Mouse (Mus musculus): ENCODE data around the gene Vnn1. TPM values are rescaled to one million over a fixed set of nuclear protein-coding genes. Genes with fewer than 3 reads are reported as not detected.
A peak's percentile ranks its signal among the peaks of the same experiment; 100 is the strongest.

Gene Vnn1
- polyA plus RNA-seq, 1 experiment from 2014 or later: 0.43 TPM

DNA sequence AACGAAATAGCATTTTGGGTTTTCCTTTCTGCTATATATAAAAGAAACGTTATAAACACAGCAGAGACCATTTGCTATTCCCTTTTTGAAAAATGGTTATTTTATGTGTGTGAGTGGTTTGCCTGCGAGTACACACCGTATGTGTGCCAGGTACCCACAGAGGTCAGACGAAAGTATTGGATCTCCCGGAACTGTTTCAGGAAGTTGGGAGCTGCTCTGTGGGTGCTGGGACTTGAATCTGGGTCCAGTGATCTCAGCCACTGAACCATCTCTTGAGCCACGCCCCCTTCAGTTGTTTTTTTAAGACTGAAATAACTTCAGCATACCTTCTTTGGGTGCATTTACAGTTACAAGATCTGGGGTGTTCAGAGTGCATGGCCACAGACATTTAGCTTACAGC, 888 bp downstream of the Vnn1 start:
- H3K27ac ChIP-seq (ENCODE audit: low read length): no peak overlapping the region
- H3K4me1 ChIP-seq (ENCODE audit: control insufficient read depth, insufficient read depth, low read length): no peaks in the 10 kb centered on the region
- ATAC-seq: no peak
- no peak overlapping the region for H3K9ac ChIP-seq (ENCODE audit: low read depth, low read length)
- WGBS: 85% methylated on average over 7 of the region's 7 CpGs
- no peaks in the 10 kb centered on the region for H3K9me3 ChIP-seq (replicated peaks; ENCODE audit: control insufficient read depth, low read length, poor library complexity, severe bottlenecking)
- no peak overlapping the region for H3K4me2 ChIP-seq (ENCODE audit: low read length)
- no peaks in the 10 kb centered on the region for H3K36me3 ChIP-seq (ENCODE audit: control insufficient read depth, insufficient read depth, low read length)
- no peaks in the 10 kb centered on the region for H3K27me3 ChIP-seq (ENCODE audit: control insufficient read depth, insufficient read depth, low read depth, low read length)
- H3K4me3 ChIP-seq (ENCODE audit: low read depth, low read length): no peak overlapping the region

DNA sequence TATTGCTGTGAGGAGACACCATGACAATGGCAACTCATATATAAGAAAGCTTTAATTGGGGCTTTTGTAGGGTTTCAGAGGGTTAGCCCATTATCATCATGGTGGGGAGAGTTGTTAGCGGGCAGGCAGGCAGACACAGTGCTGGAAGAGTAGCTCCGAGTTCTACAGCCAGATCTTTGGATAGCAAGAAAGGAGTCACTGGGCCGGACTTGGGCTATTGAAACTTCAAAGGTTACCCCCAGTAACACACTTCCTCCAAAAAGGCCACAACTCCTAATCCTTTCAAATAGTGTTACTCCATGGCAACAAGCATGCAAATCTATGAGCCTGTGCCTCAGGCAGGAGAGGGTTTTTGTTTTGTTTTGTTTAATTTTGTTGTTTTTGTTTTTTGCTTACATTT, 6.6 kb downstream of the Vnn1 start:
- Histone ChIP-seq H3K36me3 (ENCODE audit: control insufficient read depth, insufficient read depth, low read length) (no peaks in the 10 kb centered on the region), H3K27ac (ENCODE audit: low read length) (no peak overlapping the region), H3K4me2 (ENCODE audit: low read length) (no peak overlapping the region), H3K9ac (ENCODE audit: low read depth, low read length) (no peak overlapping the region), H3K4me3 (ENCODE audit: low read depth, low read length) (no peak overlapping the region), H3K4me1 (ENCODE audit: control insufficient read depth, insufficient read depth, low read length) (no peaks in the 10 kb centered on the region), H3K27me3 (ENCODE audit: control insufficient read depth, insufficient read depth, low read depth, low read length) (no peaks in the 10 kb centered on the region), H3K9me3 (replicated peaks; ENCODE audit: control insufficient read depth, low read length, poor library complexity, severe bottlenecking) (no peaks in the 10 kb centered on the region)
- 19% methylated on average over 3 of the region's 3 CpGs for WGBS
- peak; percentile 56; the same call in 1 of the 2 replicates for ATAC-seq

DNA sequence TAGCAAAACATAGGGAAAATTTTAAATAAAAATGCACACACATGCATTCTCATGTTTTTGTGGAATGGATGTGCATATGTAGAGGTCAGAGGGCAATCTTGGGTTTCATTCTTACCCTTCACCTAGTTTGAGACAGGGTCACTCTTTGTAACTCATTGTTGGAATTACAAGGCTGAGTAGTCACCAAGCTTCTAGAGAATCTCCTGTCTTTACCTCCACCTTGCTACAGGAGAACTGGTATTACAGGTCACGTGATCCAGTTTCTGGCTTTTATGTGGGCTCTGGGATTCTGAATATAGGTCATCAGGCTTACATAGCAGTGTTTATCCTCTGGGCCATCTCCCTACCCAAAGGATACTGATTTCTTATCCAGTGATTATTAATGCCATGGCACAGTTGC, 11.2 kb downstream of the Vnn1 start:
- 90% methylated on average over 1 of the region's 1 CpGs for WGBS
- no peaks in the 10 kb centered on the region for H3K4me1 ChIP-seq (ENCODE audit: control insufficient read depth, insufficient read depth, low read length)
- H3K9me3 ChIP-seq (replicated peaks; ENCODE audit: control insufficient read depth, low read length, poor library complexity, severe bottlenecking): no peaks in the 10 kb centered on the region
- no peak overlapping the region for H3K27ac ChIP-seq (ENCODE audit: low read length)
- no peak for ATAC-seq
- no peak overlapping the region for H3K9ac ChIP-seq (ENCODE audit: low read depth, low read length)
- H3K36me3 ChIP-seq (ENCODE audit: control insufficient read depth, insufficient read depth, low read length): no peaks in the 10 kb centered on the region
- no peak overlapping the region for H3K4me3 ChIP-seq (ENCODE audit: low read depth, low read length)
- no peaks in the 10 kb centered on the region for H3K27me3 ChIP-seq (ENCODE audit: control insufficient read depth, insufficient read depth, low read depth, low read length)
- H3K4me2 ChIP-seq (ENCODE audit: low read length): no peak overlapping the region

DNA sequence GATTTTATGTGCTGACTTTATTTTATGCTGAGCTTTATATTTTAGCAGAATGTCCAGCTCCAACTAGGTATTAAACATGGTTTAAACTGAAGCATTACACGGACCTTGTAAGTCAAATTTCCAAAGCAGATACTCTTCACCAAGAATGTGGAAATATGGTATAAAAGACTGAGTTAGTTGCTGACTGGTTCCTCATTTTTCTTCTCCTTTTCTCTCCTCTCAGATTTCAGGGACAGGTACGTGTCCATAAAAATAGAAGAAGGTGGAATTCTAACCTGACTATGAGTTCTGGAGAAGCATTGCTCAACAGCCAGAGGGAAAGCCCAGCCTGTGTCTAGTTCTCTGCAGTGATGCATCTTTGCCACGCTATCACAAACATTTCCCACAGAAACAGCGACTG, 25.6 kb downstream of the Vnn1 start, which contains the start of gene Taar1:
Gene Taar1 (plus strand): TSS at position 301 of the 400 bp plus-strand sequence.
- no peak within 1 kb of the TSS for H3K4me3 ChIP-seq (ENCODE audit: low read depth, low read length)
- 84% methylated on average over 4 of the region's 4 CpGs for WGBS
- H3K27me3 ChIP-seq (ENCODE audit: control insufficient read depth, insufficient read depth, low read depth, low read length): no peaks in the 10 kb centered on the region
- H3K9ac ChIP-seq (ENCODE audit: low read depth, low read length): no peak within 1 kb of the TSS
- no peak within 1 kb of the TSS for H3K27ac ChIP-seq (ENCODE audit: low read length)
- ATAC-seq: no peak
- H3K9me3 ChIP-seq (replicated peaks; ENCODE audit: control insufficient read depth, low read length, poor library complexity, severe bottlenecking): no peaks in the 10 kb centered on the region
- no peaks in the 10 kb centered on the region for H3K4me1 ChIP-seq (ENCODE audit: control insufficient read depth, insufficient read depth, low read length)
- H3K36me3 ChIP-seq (ENCODE audit: control insufficient read depth, insufficient read depth, low read length): no peaks in the 10 kb centered on the region
- no peak within 1 kb of the TSS for H3K4me2 ChIP-seq (ENCODE audit: low read length)

DNA sequence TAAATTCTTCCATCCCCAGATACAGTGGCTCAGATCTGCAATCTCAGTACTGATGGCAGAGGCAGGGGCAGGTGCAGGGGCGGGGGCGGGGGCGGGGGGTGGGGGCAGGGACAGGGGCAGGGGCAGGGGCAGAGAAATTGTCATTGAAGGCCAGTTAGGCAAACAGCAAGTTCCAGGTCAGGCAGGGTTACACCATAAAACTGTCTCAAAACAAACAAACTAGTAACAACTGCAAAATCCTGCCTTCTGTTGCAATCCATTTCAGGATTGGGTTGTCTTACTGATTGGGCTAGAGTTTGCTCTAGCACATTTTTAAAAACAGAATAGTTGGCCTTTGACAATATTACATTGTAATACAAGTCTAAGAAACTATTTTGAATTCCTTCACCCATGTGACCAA, 28.0 kb downstream of the Vnn1 start:
- no peaks in the 10 kb centered on the region for H3K36me3 ChIP-seq (ENCODE audit: control insufficient read depth, insufficient read depth, low read length)
- H3K9me3 ChIP-seq (replicated peaks; ENCODE audit: control insufficient read depth, low read length, poor library complexity, severe bottlenecking): no peaks in the 10 kb centered on the region
- no peak overlapping the region for H3K9ac ChIP-seq (ENCODE audit: low read depth, low read length)
- H3K4me1 ChIP-seq (ENCODE audit: control insufficient read depth, insufficient read depth, low read length): no peaks in the 10 kb centered on the region
- H3K4me2 ChIP-seq (ENCODE audit: low read length): no peak overlapping the region
- 77% methylated on average over 3 of the region's 3 CpGs for WGBS
- H3K27me3 ChIP-seq (ENCODE audit: control insufficient read depth, insufficient read depth, low read depth, low read length): no peaks in the 10 kb centered on the region
- ATAC-seq: no peak
- no peak overlapping the region for H3K4me3 ChIP-seq (ENCODE audit: low read depth, low read length)
- H3K27ac ChIP-seq (ENCODE audit: low read length): no peak overlapping the region

DNA sequence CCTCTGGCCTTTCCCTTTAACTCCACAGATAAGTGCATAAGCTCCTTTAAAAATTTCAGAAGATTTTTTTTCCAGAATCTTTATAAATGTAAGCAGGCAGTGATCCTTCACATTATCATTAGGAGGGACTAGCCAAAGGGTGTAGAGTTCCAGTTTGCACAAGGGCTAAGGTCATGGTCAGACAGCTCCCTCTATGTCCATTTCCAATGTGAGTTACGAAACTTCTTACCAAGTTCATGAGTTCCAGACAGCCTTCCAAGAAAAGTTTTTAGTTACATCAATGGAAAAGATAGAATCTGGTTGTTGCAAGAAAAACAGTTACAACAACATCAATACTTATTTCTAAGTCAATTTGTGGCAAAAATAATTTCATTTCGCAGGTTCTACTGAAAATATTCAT, 29.5 kb downstream of the Vnn1 start:
- Histone ChIP-seq H3K9me3 (replicated peaks; ENCODE audit: control insufficient read depth, low read length, poor library complexity, severe bottlenecking) (no peaks in the 10 kb centered on the region), H3K27me3 (ENCODE audit: control insufficient read depth, insufficient read depth, low read depth, low read length) (no peaks in the 10 kb centered on the region), H3K4me3 (ENCODE audit: low read depth, low read length) (no peak overlapping the region), H3K4me2 (ENCODE audit: low read length) (no peak overlapping the region), H3K4me1 (ENCODE audit: control insufficient read depth, insufficient read depth, low read length) (no peaks in the 10 kb centered on the region), H3K27ac (ENCODE audit: low read length) (no peak overlapping the region), H3K36me3 (ENCODE audit: control insufficient read depth, insufficient read depth, low read length) (no peaks in the 10 kb centered on the region), H3K9ac (ENCODE audit: low read depth, low read length) (no peak overlapping the region)
- ATAC-seq: no peak
- 85% methylated on average over 2 of the region's 2 CpGs for WGBS

DNA sequence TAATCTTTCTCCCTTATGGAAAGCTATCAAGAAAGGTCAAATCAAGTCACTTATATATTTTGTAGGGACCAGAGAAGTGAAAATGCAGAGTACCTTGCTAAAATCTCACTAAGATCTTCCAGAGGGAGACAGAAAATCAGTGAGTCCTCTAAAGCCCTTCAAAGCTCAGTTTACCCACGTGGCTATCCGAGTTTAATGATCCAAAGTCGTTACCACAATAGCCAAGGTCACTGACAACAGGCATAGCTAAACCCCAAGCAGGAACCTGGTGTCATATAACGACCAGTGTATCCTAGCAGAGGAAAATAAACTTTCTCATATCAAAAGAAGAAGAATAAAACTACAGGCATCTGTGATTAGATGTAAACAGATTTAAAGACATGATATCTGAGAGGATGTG, 43.1 kb downstream of the Vnn1 start:
- no peak for ATAC-seq
- Histone ChIP-seq H3K4me2 (ENCODE audit: low read length) (no peak overlapping the region), H3K27me3 (ENCODE audit: control insufficient read depth, insufficient read depth, low read depth, low read length) (no peaks in the 10 kb centered on the region)

DNA sequence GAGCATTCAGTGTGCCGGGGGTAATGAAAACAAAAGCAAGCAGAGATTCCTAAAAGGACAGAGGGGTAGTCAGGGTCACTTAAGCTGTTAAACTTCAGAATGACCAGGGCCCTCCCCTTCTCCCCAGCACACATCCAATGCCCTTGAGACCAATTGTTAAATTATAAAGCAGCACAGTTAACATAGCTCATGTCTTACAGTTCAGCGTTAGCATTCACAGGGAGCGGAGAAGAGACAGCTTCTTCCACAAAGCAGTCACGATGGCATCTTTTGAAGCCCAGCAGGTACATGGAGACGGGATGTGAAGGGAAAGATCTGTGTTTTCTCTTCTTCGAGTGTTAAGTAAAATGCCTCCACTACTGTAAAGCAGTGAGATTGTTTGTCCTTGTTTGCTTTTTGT, 43.8 kb downstream of the Vnn1 start, which contains the start of gene Taar2:
Gene Taar2 (plus strand): TSS at position 261 of the 400 bp plus-strand sequence.
- H3K4me2 ChIP-seq (ENCODE audit: low read length): peak within 1 kb of the TSS; percentile 32

More for the DNA sequence above, 43.1 kb downstream of the Vnn1 start:
- Histone ChIP-seq H3K36me3 (ENCODE audit: control insufficient read depth, insufficient read depth, low read length) (no peaks in the 10 kb centered on the region), H3K9ac (ENCODE audit: low read depth, low read length) (no peak overlapping the region), H3K9me3 (replicated peaks; ENCODE audit: control insufficient read depth, low read length, poor library complexity, severe bottlenecking) (no peaks in the 10 kb centered on the region), H3K4me3 (ENCODE audit: low read depth, low read length) (no peak overlapping the region), H3K4me1 (ENCODE audit: control insufficient read depth, insufficient read depth, low read length) (no peaks in the 10 kb centered on the region; the same call in 1 of the 2 replicates), H3K27ac (ENCODE audit: low read length) (no peak overlapping the region)
- WGBS: 38% methylated on average over 4 of the region's 4 CpGs

DNA sequence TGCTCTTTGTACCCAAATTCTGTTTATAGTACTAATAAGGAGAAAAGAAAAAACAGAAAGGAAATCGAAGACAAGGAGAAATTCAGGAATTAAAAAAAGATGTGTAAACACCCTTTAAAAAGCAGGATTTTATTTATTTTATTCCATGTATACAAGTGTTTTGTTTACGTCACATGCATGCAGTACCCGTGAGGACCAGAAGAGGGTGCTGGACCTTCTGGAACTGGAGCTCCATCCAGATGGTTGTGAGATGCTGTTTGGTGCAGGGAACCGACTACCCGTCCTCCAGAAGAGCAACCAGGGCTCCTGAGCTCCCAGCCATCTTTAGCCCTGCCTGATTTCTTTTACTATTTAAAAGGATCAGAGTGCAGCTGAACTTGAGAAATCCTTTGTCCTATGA, 48.0 kb downstream of the Vnn1 start:
- Histone ChIP-seq H3K27ac (ENCODE audit: low read length) (no peak overlapping the region), H3K27me3 (ENCODE audit: control insufficient read depth, insufficient read depth, low read depth, low read length) (no peaks in the 10 kb centered on the region), H3K4me2 (ENCODE audit: low read length) (no peak overlapping the region), H3K36me3 (ENCODE audit: control insufficient read depth, insufficient read depth, low read length) (no peaks in the 10 kb centered on the region), H3K4me3 (ENCODE audit: low read depth, low read length) (no peak overlapping the region), H3K4me1 (ENCODE audit: control insufficient read depth, insufficient read depth, low read length) (no peaks in the 10 kb centered on the region; the same call in 1 of the 2 replicates), H3K9me3 (replicated peaks; ENCODE audit: control insufficient read depth, low read length, poor library complexity, severe bottlenecking) (no peaks in the 10 kb centered on the region), H3K9ac (ENCODE audit: low read depth, low read length) (no peak overlapping the region)
- WGBS: 79% methylated on average over 5 of the region's 5 CpGs
- ATAC-seq: no peak

More for the DNA sequence above, 43.8 kb downstream of the Vnn1 start, which contains the start of gene Taar2:
- H3K9me3 ChIP-seq (replicated peaks; ENCODE audit: control insufficient read depth, low read length, poor library complexity, severe bottlenecking): no peaks in the 10 kb centered on the region
- H3K36me3 ChIP-seq (ENCODE audit: control insufficient read depth, insufficient read depth, low read length): no peaks in the 10 kb centered on the region
- 27% methylated on average over 6 of the region's 6 CpGs for WGBS
- H3K27ac ChIP-seq (ENCODE audit: low read length): no peak within 1 kb of the TSS
- H3K27me3 ChIP-seq (ENCODE audit: control insufficient read depth, insufficient read depth, low read depth, low read length): no peaks in the 10 kb centered on the region
- H3K9ac ChIP-seq (ENCODE audit: low read depth, low read length): no peak within 1 kb of the TSS
- ATAC-seq: peak; percentile 62; the same call in 1 of the 2 replicates
- H3K4me1 ChIP-seq (ENCODE audit: control insufficient read depth, insufficient read depth, low read length): no peaks in the 10 kb centered on the region; the same call in 1 of the 2 replicates
- no peak within 1 kb of the TSS for H3K4me3 ChIP-seq (ENCODE audit: low read depth, low read length)
